ENCODE assay signal across 25 mouse cellular contexts in the genomic region with DNA sequence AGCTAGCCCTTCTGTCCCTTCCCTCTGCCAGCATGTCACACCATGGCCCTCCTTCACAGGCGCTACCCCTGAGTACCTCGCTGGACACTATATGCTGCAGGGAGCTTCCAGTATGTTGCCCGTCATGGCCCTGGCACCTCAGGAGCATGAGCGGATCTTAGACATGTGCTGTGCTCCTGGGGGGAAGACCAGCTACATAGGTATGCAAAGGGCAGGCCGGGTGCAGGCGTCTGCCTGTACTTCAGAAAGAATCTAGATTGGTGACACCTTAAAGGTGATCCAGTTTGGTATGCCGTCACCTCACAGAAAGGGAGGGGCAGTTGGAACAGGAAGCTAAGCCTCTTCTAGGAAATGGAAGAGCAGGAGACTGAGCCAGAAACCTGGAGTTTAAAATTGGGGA.
"Had no signal": no experiment of that assay in that cellular context is flagged by ENCODE, and none has a peak within 500 bp of the region (broad histone marks: within the 10 kb centered on the region; RNA-seq: fewer than 3 reads in every experiment).

No protein-coding gene starts in this region.

- DNase-seq: cerebellum, adult 2 months; cerebellum, adult 8-10 months; cerebellum, adult 9-10 months; cerebellum, adult 9-11 months; cerebellum, postnatal 10 days; cerebellum, postnatal 14 days; cerebellum, postnatal 25 days; cerebellum, postnatal 36 days; embryo, embryonic 11 days; forebrain, postnatal 0 days; gastrocnemius, postnatal 10 days; gastrocnemius, postnatal 14 days; gastrocnemius, postnatal 25 days; heart, adult 18-20 months; heart, adult 2 months had no signal

- H3K4me3 ChIP-seq: embryonic facial prominence, embryonic 12.5 days; embryonic facial prominence, embryonic 13.5 days; embryonic facial prominence, embryonic 15.5 days; erythroblast, embryonic 14.5 days; forebrain, embryonic 10.5 days; forebrain, embryonic 12.5 days; forebrain, embryonic 13.5 days; forebrain, embryonic 15.5 days; heart, adult 2 months; heart, embryonic 10.5 days had no signal

- H3K27ac ChIP-seq: embryonic facial prominence, embryonic 10.5 days; embryonic facial prominence, embryonic 12.5 days; embryonic facial prominence, embryonic 13.5 days; embryonic facial prominence, embryonic 15.5 days; forebrain, embryonic 10.5 days; forebrain, embryonic 12.5 days; forebrain, embryonic 13.5 days; forebrain, embryonic 15.5 days; heart, adult 2 months; heart, embryonic 10.5 days had no signal
